Mouse (Mus musculus) myocyte (in vitro differentiated cells): ENCODE data around the gene Adcyap1r1. TPM values are rescaled to one million over a fixed set of nuclear protein-coding genes. Genes with fewer than 3 reads are reported as not detected.

Source experiments
- H3K27me3 ChIP-seq: one replicate; pipeline ENCODE4 v1.6.1; 2011; ENCODE audit not compliant: control insufficient read depth, insufficient read depth, insufficient read length
- H3K36me3 ChIP-seq: one replicate; pipeline ENCODE4 v1.6.1; 2011; ENCODE audit not compliant: control insufficient read depth, insufficient read depth
- H3K4me2 ChIP-seq: one replicate; pipeline ENCODE4 v1.6.1; 2011; ENCODE audit warnings: low read depth, control low read depth
- H3K4me3 ChIP-seq: one replicate; pipeline ENCODE4 v1.5.1; 2011; ENCODE audit warnings: mild to moderate bottlenecking, control low read depth, moderate library complexity
- H3K79me2 ChIP-seq: one replicate; pipeline ENCODE4 v1.6.1; 2011; ENCODE audit not compliant: control insufficient read depth, insufficient read depth
- H3ac ChIP-seq: one replicate; pipeline ENCODE4 v1.6.1; 2011; ENCODE audit not compliant: control insufficient read depth, insufficient read length
- CEBPB ChIP-seq: IDR thresholded peaks from 2 replicates; pipeline ENCODE4 v1.6.1; 2011; ENCODE audit warnings: mild to moderate bottlenecking, moderate library complexity; ENCODE audit not compliant: poor library complexity, insufficient read depth, severe bottlenecking
- E2F4 ChIP-seq: IDR thresholded peaks from one replicate; pipeline ENCODE4 v1.6.1; 2011; ENCODE audit warnings: mild to moderate bottlenecking, control low read depth, moderate library complexity; ENCODE audit not compliant: insufficient read depth
- MAX ChIP-seq: IDR thresholded peaks from one replicate; pipeline ENCODE4 v1.6.1; 2011; ENCODE audit warnings: low read depth, mild to moderate bottlenecking, control low read depth
- MYOD1 ChIP-seq, 3 experiments: IDR thresholded peaks; one replicate each; pipeline ENCODE4 v1.6.1; 2011; ENCODE audit warnings: control low read depth in 2 of 3, low read depth in 2 of 3, mild to moderate bottlenecking in 2 of 3, moderate library complexity in 1 of 3; ENCODE audit not compliant: insufficient read length in 2 of 3, control insufficient read depth in 1 of 3
- MYOG ChIP-seq, 3 experiments: IDR thresholded peaks; one replicate each; pipeline ENCODE4 v1.6.1; 2011; ENCODE audit warnings: control low read depth in 2 of 3, low read depth in 2 of 3, mild to moderate bottlenecking in 2 of 3; ENCODE audit not compliant: insufficient read length in 2 of 3, control insufficient read depth in 1 of 3, insufficient read depth in 1 of 3
- POLR2A ChIP-seq: IDR thresholded peaks from one replicate; pipeline ENCODE4 v1.6.1; 2011; ENCODE audit warnings: low read depth, mild to moderate bottlenecking, control low read depth, moderate library complexity; ENCODE audit not compliant: insufficient read length
- POLR2AphosphoS2 ChIP-seq: IDR thresholded peaks from one replicate; pipeline ENCODE4 v1.6.1; 2011; ENCODE audit warnings: low read depth, control low read depth; ENCODE audit not compliant: insufficient read length
- REST ChIP-seq: IDR thresholded peaks from one replicate; pipeline ENCODE4 v1.6.1; 2011; ENCODE audit warnings: mild to moderate bottlenecking, control low read depth, moderate library complexity; ENCODE audit not compliant: insufficient read depth, insufficient read length
- SRF ChIP-seq: IDR thresholded peaks from one replicate; pipeline ENCODE4 v1.6.1; 2011; ENCODE audit warnings: low read depth; ENCODE audit not compliant: control insufficient read depth, insufficient read length
- TCF12 ChIP-seq: IDR thresholded peaks from one replicate; pipeline ENCODE4 v1.6.1; 2011; ENCODE audit warnings: mild to moderate bottlenecking, control low read depth; ENCODE audit not compliant: poor library complexity, insufficient read depth, severe bottlenecking
- TCF3 ChIP-seq: IDR thresholded peaks from one replicate; pipeline ENCODE4 v1.6.1; 2011; ENCODE audit warnings: low read depth, control low read depth; ENCODE audit not compliant: insufficient read length
- USF1 ChIP-seq: IDR thresholded peaks from one replicate; pipeline ENCODE4 v1.6.1; 2011; ENCODE audit warnings: low read depth, mild to moderate bottlenecking, control low read depth, moderate library complexity
- polyA plus RNA-seq: library from polyadenylated mRNA; unstranded; fragments of >200 nt; fragmentation: generic; extraction: Trizol; gene quantifications from one replicate; pipeline ENCODE4 v1.2.1, GENCODE M21; 2012; ENCODE audit warnings: missing spikeins

Adcyap1r1 gene
- polyA plus RNA-seq, 1 experiment, result not detected

DNA sequence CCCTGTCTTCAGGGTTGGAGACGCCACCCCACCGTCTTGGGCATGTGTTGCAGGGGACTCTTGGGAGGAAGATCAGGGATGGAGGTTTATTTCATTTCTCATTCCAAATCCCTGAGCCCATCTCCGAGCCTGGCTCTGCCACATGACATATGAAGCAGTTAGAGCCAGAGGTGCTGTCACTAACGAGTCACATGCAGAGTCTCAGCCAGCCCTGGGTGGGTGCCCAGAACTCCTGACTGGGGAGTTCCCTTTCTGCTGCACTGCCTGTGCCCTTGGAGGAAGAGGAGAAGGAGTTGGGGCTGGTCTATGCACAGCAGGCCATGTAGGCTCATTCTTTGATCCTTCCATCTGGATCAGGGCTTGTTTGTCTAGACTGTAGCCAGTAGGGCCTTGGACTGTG is 13.5 kb downstream of the Adcyap1r1 start:
- Histone ChIP-seq H3K4me2 (no peak overlapping the region), H3K4me3 (no peak overlapping the region), H3ac (no peak overlapping the region), H3K79me2 (no peaks in the 10 kb centered on the region), H3K36me3 (no peaks in the 10 kb centered on the region), H3K27me3 (no peaks in the 10 kb centered on the region)
- no peak for TF ChIP-seq MYOD1 (IDR thresholded peaks at IDR 0.05; ENCODE audit: control insufficient read depth in 1 of 3, insufficient read length in 2 of 3, low read depth in 2 of 3)

DNA sequence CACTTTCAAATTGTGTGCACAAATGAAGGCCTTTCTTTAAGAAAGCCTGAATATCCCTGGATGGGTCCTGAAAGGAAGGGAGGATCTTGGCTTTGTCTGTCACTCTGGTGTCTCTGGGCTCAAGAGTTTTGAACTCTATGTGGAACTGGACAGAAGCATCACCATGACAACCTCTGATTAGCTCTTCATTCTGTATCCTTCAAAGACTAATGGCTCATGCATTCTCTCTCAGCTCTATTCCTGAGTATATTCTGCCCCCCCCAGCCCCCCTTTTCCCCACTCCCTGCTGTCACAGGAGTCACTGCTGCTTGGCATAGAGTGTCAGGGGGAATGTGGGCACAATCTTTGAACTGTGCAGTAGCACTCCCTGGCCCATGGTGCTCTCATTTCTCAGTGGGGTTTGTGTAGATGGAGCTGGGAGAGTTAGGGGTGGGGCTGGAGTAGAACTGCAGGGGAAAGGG is 14.6 kb downstream of the Adcyap1r1 start:
- H3K4me3 ChIP-seq, result no peak overlapping the region
- TF ChIP-seq POLR2AphosphoS2 (no peak), TCF3 (no peak)
- no peaks in the 10 kb centered on the region for H3K36me3 ChIP-seq
- no peak overlapping the region for H3K4me2 ChIP-seq
- no peak overlapping the region for H3ac ChIP-seq
- no peaks in the 10 kb centered on the region for H3K79me2 ChIP-seq
- no peaks in the 10 kb centered on the region for H3K27me3 ChIP-seq

DNA sequence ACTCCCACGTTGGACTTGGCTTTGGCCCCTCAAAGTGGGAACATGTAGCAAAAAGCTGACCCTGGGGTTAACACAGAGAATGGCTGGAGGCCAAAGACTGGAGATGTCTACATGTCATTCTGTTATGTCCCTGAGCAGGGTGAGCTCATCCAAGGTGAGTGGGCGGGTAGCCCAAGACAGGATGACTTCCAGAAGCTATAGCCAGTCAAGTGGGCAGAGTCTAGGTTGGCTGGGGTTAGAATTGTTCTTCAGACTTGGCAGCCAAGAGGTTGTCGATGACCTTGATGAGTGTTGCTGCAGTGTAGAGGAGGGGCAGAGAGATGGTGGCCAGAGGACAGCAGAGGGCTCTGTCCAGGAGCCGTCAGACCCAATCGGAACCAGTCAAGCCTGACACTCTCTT is 18.9 kb downstream of the Adcyap1r1 start:
- Histone ChIP-seq H3K27me3 (no peaks in the 10 kb centered on the region), H3ac (no peak overlapping the region), H3K4me3 (no peak overlapping the region), H3K4me2 (no peak overlapping the region), H3K79me2 (no peaks in the 10 kb centered on the region), H3K36me3 (no peaks in the 10 kb centered on the region)
- TF ChIP-seq TCF3 (no peak), USF1 (no peak), REST (no peak), MYOG (IDR thresholded peaks at IDR 0.05; ENCODE audit: control insufficient read depth in 1 of 3, insufficient read depth in 1 of 3, insufficient read length in 2 of 3, low read depth in 2 of 3) (no peak), E2F4 (no peak), MYOD1 (IDR thresholded peaks at IDR 0.05; ENCODE audit: control insufficient read depth in 1 of 3, insufficient read length in 2 of 3, low read depth in 2 of 3) (no peak), SRF (no peak)

DNA sequence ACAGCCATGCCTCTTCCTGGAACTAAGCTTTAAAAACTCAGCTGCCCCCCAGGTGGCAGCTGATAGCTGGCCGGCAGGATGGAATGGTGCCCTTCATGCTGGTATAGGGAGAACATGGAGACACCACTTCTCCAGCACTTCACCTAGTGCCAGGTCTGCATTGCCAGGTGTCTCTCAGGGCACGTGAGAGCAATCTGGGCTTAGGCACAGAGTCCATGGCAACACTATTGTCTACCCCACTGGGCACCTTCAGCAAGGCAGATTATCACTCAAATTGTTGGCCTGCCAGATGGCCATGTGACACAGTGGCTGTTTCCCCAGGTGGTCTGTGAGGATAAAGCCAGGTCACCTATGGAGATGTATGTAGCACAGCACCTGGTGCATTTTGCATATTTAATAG is 20.6 kb downstream of the Adcyap1r1 start:
- Histone ChIP-seq H3K36me3 (no peaks in the 10 kb centered on the region), H3K79me2 (no peaks in the 10 kb centered on the region), H3K4me3 (no peak overlapping the region), H3K27me3 (no peaks in the 10 kb centered on the region), H3ac (no peak overlapping the region), H3K4me2 (no peak overlapping the region)
- TF ChIP-seq POLR2A, result no peak
- TF ChIP-seq CEBPB, result no peak
- TF ChIP-seq MYOG (IDR thresholded peaks at IDR 0.05; ENCODE audit: control insufficient read depth in 1 of 3, insufficient read depth in 1 of 3, insufficient read length in 2 of 3, low read depth in 2 of 3), result no peak
- no peak for TF ChIP-seq REST
- TF ChIP-seq SRF, result no peak
- TF ChIP-seq TCF3, result no peak
- no peak for TF ChIP-seq E2F4
- TF ChIP-seq MAX, result no peak
- TF ChIP-seq USF1, result no peak
- TF ChIP-seq MYOD1 (IDR thresholded peaks at IDR 0.05; ENCODE audit: control insufficient read depth in 1 of 3, insufficient read length in 2 of 3, low read depth in 2 of 3), result no peak
- TF ChIP-seq POLR2AphosphoS2, result no peak
- no peak for TF ChIP-seq TCF12

DNA sequence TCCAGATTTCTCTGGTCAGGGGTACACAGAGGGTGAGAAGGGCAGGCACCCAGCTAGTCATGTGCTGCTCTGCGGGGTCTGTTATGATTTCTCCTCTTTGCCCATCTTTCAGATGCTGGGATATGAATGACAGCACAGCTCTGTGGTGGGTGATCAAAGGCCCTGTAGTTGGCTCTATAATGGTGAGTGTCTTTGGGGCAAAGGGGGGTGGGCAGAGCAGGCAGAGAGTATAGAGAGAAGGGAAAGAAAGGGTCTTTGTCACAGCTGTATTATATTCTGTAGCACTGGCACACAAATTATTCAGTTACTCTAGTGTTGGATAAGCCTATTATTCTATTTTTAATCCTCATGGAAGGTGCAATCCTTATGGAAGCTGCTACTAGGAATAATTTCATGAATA is 29.2 kb downstream of the Adcyap1r1 start:
- TF ChIP-seq TCF3 (no peak), TCF12 (no peak), POLR2AphosphoS2 (no peak), SRF (no peak), USF1 (no peak), MAX (no peak), E2F4 (no peak), REST (no peak), POLR2A (no peak), CEBPB (no peak), MYOG (IDR thresholded peaks at IDR 0.05; ENCODE audit: control insufficient read depth in 1 of 3, insufficient read depth in 1 of 3, insufficient read length in 2 of 3, low read depth in 2 of 3) (no peak), MYOD1 (IDR thresholded peaks at IDR 0.05; ENCODE audit: control insufficient read depth in 1 of 3, insufficient read length in 2 of 3, low read depth in 2 of 3) (no peak)
- no peak overlapping the region for H3K4me3 ChIP-seq
- H3K79me2 ChIP-seq, result no peaks in the 10 kb centered on the region
- no peak overlapping the region for H3ac ChIP-seq
- H3K4me2 ChIP-seq, result no peak overlapping the region
- no peaks in the 10 kb centered on the region for H3K36me3 ChIP-seq
- H3K27me3 ChIP-seq, result no peaks in the 10 kb centered on the region
